Mouse (Mus musculus): ENCODE data around the gene Rnf43. TPM values are rescaled to one million over a fixed set of nuclear protein-coding genes. Genes with fewer than 3 reads are reported as not detected.

Rnf43 gene
- polyA plus RNA-seq, 1 experiment from 2014 or later = 3.2 TPM

GRCm38 (mm10) chr11:87680786-87681185 lies 18.3 kb downstream of the Rnf43 start:
- H3K9me3 ChIP-seq = no peaks in the 10 kb centered on the region
- H3K4me1 ChIP-seq = peaks cover 8% of the 10 kb centered on the region
- no peak overlapping the region for H3K27ac ChIP-seq (replicated peaks)
- H3K4me3 ChIP-seq = no peak overlapping the region
- WGBS = 85% methylated on average over 9 of the region's 9 CpGs
- no peaks in the 10 kb centered on the region for H3K27me3 ChIP-seq (replicated peaks; ENCODE audit: low read depth, poor library complexity, severe bottlenecking)
- DNase-seq (ENCODE audit: low spot score) = no peak
- H3K36me3 ChIP-seq (replicated peaks) = no peaks in the 10 kb centered on the region

DNA sequence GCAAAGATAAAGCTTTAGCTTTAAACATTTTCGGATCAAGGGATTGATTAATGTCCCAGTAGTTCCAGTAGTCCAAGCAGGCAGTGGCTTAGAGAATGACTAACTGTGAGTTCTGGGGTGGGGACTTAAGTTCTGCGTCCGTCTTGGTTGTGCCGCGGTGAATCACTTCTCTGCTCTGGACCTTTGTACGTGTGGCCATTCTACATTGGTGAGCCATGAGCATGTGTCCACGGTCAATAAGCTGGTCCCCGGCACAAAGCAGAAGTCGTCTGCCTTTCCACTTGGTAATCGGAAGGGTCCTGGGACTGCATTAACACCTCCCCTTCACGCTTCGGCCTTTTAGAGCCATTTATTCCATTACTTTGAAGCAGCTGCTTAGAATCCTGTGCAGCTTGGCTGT lies 19.6 kb downstream of the Rnf43 start:
- Histone ChIP-seq H3K27me3 (replicated peaks; ENCODE audit: low read depth, poor library complexity, severe bottlenecking) (no peaks in the 10 kb centered on the region), H3K4me3 (no peak overlapping the region), H3K36me3 (replicated peaks) (no peaks in the 10 kb centered on the region), H3K9me3 (no peaks in the 10 kb centered on the region), H3K4me1 (peaks cover 12% of the 10 kb centered on the region), H3K27ac (replicated peaks) (no peak overlapping the region)
- WGBS = 87% methylated on average over 12 of the region's 12 CpGs
- no peak for DNase-seq (ENCODE audit: low spot score)

- no peaks in the 10 kb centered on the region for H3K9me3 ChIP-seq
- no peak for DNase-seq (ENCODE audit: low spot score)
- H3K4me1 ChIP-seq = peaks cover 12% of the 10 kb centered on the region
- H3K36me3 ChIP-seq (replicated peaks) = no peaks in the 10 kb centered on the region
- 50% methylated on average over 13 of the region's 13 CpGs for WGBS
- no peak overlapping the region for H3K4me3 ChIP-seq
- H3K27me3 ChIP-seq (replicated peaks; ENCODE audit: low read depth, poor library complexity, severe bottlenecking) = no peaks in the 10 kb centered on the region
- H3K27ac ChIP-seq (replicated peaks) = no peak overlapping the region; the same call in 1 of the 2 replicates
Observed at GRCm38 (mm10) chr11:87682838-87683571, 20.5 kb downstream of the Rnf43 start.

DNA sequence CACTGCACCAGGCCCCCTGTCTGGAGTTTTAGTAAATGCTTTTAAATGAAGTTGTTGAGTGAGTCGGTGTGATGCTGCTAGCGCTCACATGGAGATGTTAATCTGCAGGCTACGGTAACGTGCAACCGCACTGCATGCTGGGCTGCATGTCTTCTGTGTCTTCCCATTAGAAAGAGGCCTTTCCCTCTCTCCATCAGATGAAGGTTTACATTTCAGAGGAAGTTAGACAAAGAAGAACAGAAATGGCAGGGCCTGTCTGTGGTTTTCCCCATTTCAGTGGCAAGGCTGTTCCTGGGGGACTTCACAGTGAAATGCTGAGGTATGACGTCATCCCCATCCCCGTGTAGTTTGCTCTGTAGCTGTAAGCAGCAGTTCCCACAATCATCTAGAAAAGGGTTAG lies 23.9 kb downstream of the Rnf43 start:
- Histone ChIP-seq H3K4me1 (peaks cover 38% of the 10 kb centered on the region), H3K9me3 (no peaks in the 10 kb centered on the region), H3K27ac (replicated peaks) (no peak overlapping the region), H3K27me3 (replicated peaks; ENCODE audit: low read depth, poor library complexity, severe bottlenecking) (no peaks in the 10 kb centered on the region), H3K4me3 (no peak overlapping the region), H3K36me3 (replicated peaks) (no peaks in the 10 kb centered on the region)
- no peak for DNase-seq (ENCODE audit: low spot score)
- 72% methylated on average over 7 of the region's 7 CpGs for WGBS

- Histone ChIP-seq H3K9me3 (no peaks in the 10 kb centered on the region), H3K4me3 (no peak overlapping the region), H3K36me3 (replicated peaks) (no peaks in the 10 kb centered on the region), H3K4me1 (peaks cover 40% of the 10 kb centered on the region), H3K27ac (replicated peaks) (no peak overlapping the region), H3K27me3 (replicated peaks; ENCODE audit: low read depth, poor library complexity, severe bottlenecking) (no peaks in the 10 kb centered on the region)
- DNase-seq (ENCODE audit: low spot score) = no peak
- 82% methylated on average over 15 of the region's 15 CpGs for WGBS
Observed at GRCm38 (mm10) chr11:87687246-87688225, 25.0 kb downstream of the Rnf43 start.

GRCm38 (mm10) chr11:87688478-87689203 lies 26.1 kb downstream of the Rnf43 start:
- H3K4me3 ChIP-seq = no peak overlapping the region
- H3K27me3 ChIP-seq (replicated peaks; ENCODE audit: low read depth, poor library complexity, severe bottlenecking) = no peaks in the 10 kb centered on the region
- no peaks in the 10 kb centered on the region for H3K9me3 ChIP-seq
- DNase-seq (ENCODE audit: low spot score) = no peak
- no peaks in the 10 kb centered on the region for H3K36me3 ChIP-seq (replicated peaks)
- no peak overlapping the region; the same call in 1 of the 2 replicates for H3K27ac ChIP-seq (replicated peaks)
- WGBS = 92% methylated on average over 11 of the region's 11 CpGs
- H3K4me1 ChIP-seq = peaks cover 32% of the 10 kb centered on the region

DNA sequence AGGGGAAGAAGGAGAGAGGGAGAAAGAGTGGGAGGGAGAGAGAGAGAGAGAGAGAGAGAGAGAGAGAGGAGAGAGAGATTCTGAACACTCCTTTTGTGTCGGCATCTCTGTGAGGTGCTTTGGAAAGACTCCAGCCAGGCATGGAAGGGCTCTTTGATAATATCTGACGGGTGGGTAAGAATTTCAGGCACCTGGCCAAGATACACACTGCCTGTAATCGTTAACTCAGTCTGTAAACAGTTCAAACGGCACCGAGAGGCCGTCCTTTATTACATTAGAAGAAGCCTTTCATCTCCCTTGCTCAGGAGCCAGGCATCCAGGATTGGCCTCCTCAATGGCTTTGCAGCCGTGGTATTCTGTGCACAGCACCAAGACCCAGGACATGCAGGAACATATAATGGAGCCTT lies 26.9 kb downstream of the Rnf43 start:
- Histone ChIP-seq H3K36me3 (replicated peaks) (no peaks in the 10 kb centered on the region), H3K4me1 (peaks cover 32% of the 10 kb centered on the region), H3K27ac (replicated peaks) (peak overlapping the region; percentile 49), H3K4me3 (peak overlapping the region; percentile 21; the same call in 1 of the 2 replicates), H3K9me3 (no peaks in the 10 kb centered on the region), H3K27me3 (replicated peaks; ENCODE audit: low read depth, poor library complexity, severe bottlenecking) (no peaks in the 10 kb centered on the region)
- 41% methylated on average over 7 of the region's 7 CpGs for WGBS
- no peak for DNase-seq (ENCODE audit: low spot score)

GRCm38 (mm10) chr11:87690054-87690740 lies 27.7 kb downstream of the Rnf43 start:
- DNase-seq (ENCODE audit: low spot score) = no peak

DNA sequence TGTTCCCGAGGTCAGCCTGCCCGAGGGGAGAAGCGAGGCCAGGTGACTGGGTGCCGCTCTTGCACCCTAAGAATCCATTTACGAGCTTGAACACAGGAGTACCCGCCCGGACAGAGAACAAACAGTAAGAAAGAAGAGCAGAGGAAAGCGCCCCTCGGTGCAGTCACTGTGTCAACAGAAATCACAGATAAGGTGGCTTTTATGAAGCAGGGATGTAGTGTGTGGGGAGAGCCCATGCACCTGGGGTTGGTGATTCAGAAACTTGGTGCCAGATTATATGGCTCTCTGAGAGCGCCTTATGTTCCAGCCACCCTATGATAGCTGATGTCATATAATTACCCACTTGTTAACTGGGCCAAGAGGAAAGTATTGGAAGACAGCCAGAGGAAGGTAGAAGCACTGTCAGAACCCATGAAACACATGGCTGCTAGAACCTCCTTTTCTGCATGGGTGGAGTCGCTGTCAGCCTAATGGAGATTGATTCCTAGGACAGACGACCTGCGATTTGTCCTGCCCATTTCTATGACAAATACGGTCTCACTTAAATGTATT lies 34.7 kb downstream of the Rnf43 start:
- H3K27ac ChIP-seq (replicated peaks) = no peak overlapping the region
- WGBS = 87% methylated on average over 14 of the region's 14 CpGs
- no peaks in the 10 kb centered on the region for H3K36me3 ChIP-seq (replicated peaks)
- no peak overlapping the region for H3K4me3 ChIP-seq
- H3K9me3 ChIP-seq = no peaks in the 10 kb centered on the region
- no peaks in the 10 kb centered on the region for H3K27me3 ChIP-seq (replicated peaks; ENCODE audit: low read depth, poor library complexity, severe bottlenecking)
- no peak for DNase-seq (ENCODE audit: low spot score)
- H3K4me1 ChIP-seq = no peaks in the 10 kb centered on the region

More at GRCm38 (mm10) chr11:87690054-87690740, 27.7 kb downstream of the Rnf43 start:
- Histone ChIP-seq H3K4me1 (peaks cover 32% of the 10 kb centered on the region), H3K9me3 (no peaks in the 10 kb centered on the region), H3K36me3 (replicated peaks) (no peaks in the 10 kb centered on the region), H3K27me3 (replicated peaks; ENCODE audit: low read depth, poor library complexity, severe bottlenecking) (no peaks in the 10 kb centered on the region), H3K4me3 (peak overlapping the region; percentile 21; the same call in 1 of the 2 replicates), H3K27ac (replicated peaks) (peak overlapping the region; percentile 49; the same call in 1 of the 2 replicates)
- WGBS = 69% methylated on average over 16 of the region's 16 CpGs

DNA sequence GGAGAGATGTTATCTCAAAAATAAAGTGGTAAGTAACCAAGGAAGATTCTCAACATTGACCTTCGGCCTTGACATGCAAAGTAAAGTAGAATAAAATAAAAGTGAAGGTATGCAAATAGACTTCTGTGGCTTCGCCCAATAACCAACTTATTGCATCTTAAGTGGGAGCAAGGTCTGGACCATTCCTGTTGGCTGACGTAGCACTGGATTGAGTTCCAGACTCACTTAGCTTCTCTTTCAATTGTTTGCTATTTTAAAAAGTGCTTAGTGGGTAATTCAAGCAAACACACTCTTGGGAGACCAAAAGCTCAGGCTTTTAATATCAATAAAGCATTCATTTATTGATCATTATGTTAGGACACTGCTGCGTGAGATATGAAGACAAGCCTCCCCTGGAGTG lies 35.6 kb downstream of the Rnf43 start:
- no peak for DNase-seq (ENCODE audit: low spot score)
- no peak overlapping the region for H3K27ac ChIP-seq (replicated peaks)
- no peaks in the 10 kb centered on the region for H3K9me3 ChIP-seq
- WGBS = 84% methylated on average over 4 of the region's 4 CpGs
- H3K4me3 ChIP-seq = no peak overlapping the region
- H3K27me3 ChIP-seq (replicated peaks; ENCODE audit: low read depth, poor library complexity, severe bottlenecking) = no peaks in the 10 kb centered on the region
- H3K36me3 ChIP-seq (replicated peaks) = no peaks in the 10 kb centered on the region
- no peaks in the 10 kb centered on the region for H3K4me1 ChIP-seq

GRCm38 (mm10) chr11:87701108-87701507 lies 38.6 kb downstream of the Rnf43 start:
- no peaks in the 10 kb centered on the region for H3K9me3 ChIP-seq
- 0 out of 2 replicates have a peak, but pooled peaks cover 4% of the 10 kb centered on the region for H3K36me3 ChIP-seq (replicated peaks)
- H3K4me3 ChIP-seq = no peak overlapping the region
- H3K27ac ChIP-seq (replicated peaks) = no peak overlapping the region
- DNase-seq (ENCODE audit: low spot score) = no peak
- H3K27me3 ChIP-seq (replicated peaks; ENCODE audit: low read depth, poor library complexity, severe bottlenecking) = no peaks in the 10 kb centered on the region
- WGBS = 85% methylated on average over 6 of the region's 6 CpGs
- H3K4me1 ChIP-seq = no peaks in the 10 kb centered on the region; the same call in 1 of the 2 replicates
